Mouse (Mus musculus) erythroblast, embryonic 14.5 days (primary cell): ENCODE data around the gene Dscam.

Source experiments
- GATA1 ChIP-seq: IDR thresholded peaks from 2 replicates; pipeline ENCODE4 v1.6.1; 2012; ENCODE audit warnings: low read length, inconsistent platforms, mixed read lengths
- TAL1 ChIP-seq: IDR thresholded peaks from 3 replicates; pipeline ENCODE4 v1.6.1; 2012; ENCODE audit warnings: low read length, inconsistent platforms, mixed read lengths

DNA sequence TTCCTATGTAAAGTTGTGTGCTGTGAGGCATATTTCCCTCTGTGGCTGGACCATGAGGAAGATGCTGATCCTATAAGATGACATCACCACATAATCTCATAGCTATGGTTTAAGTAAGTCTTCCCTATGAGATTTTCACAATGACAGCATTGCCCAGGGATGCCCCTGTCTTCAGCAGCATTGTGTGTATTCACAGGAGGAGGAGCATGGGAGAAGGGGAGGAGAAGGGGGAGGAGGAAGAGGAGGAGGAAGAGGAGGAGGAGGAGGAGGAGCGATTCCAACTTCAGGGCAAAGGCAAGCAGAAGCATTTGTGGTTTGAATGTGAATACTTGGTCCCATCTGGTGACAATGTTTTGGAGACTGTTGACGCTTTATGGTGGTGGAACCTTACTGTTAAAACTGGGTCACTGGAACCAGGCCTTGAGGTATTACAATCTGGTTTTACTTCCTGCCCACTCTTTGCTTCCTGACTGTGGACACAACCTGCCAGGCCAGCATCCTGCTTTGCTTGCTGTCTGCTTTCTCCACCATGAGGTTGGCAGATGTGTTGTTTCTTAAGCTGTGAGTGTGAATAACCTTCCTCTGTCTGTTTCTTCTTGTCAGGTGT is 154.2 kb downstream of the Dscam start:
- no peak for TF ChIP-seq GATA1
- no peak for TF ChIP-seq TAL1
